Mouse (Mus musculus): ENCODE data around the gene Gm3411. TPM values are rescaled to one million over a fixed set of nuclear protein-coding genes. Genes with fewer than 3 reads are reported as not detected.

The Gm3411 gene
- total RNA-seq (2023): 0.83 TPM

GRCm38 (mm10) chr14:6286931-6287715 lies at the start of gene Gm3411:
TSS of gene Gm3411 (minus strand) at chr14:6287250.

DNA sequence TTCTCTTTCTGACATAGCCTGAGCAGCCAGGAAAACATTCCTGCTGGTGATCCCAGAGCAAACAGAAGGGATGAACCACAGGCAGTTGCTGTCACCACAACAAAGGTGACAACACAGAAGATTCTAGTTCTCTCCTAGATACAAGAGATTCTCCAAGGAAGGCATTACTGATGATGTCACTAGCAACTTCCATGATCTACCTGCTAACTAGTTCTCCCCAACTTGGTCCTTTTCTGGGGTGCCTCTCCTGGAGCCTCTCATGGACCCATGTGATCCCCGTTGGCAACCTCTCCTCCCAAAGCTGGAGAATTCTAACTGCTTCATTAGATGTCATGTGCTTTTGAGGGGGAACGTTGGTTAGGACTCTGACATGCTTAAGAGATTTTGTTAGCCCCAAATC lies 17.7 kb upstream of the Gm3411 start, which contains the start of gene Gm21103:
TSS of gene Gm21103 (minus strand) at position 101 of the 400 bp plus-strand sequence.

GRCm38 (mm10) chr14:6219192-6219591 lies 67.9 kb downstream of the Gm3411 start, which contains the start of gene Gm21560:
TSS of gene Gm21560 (minus strand) at chr14:6219292.

Other genes with a start within 250 kb of the Gm3411 start
- not detected for gene Gm6337, start 229.0 kb downstream of the Gm3411 start, total RNA-seq (2023)
- gene Gm8206, start 193.3 kb downstream of the Gm3411 start, total RNA-seq (2023): not detected
- gene Gm3468, start 178.6 kb downstream of the Gm3411 start, total RNA-seq (2023): not detected
- gene Gm3476, start 161.4 kb downstream of the Gm3411 start, total RNA-seq (2023): not detected
- not detected for gene Gm21560, start 68.0 kb downstream of the Gm3411 start, total RNA-seq (2023)
- not detected for gene Gm21103, start 17.6 kb upstream of the Gm3411 start, total RNA-seq (2023)
- not detected for gene Gm3618, start 56.4 kb upstream of the Gm3411 start, total RNA-seq (2023)
- gene Gm16440, start 103.1 kb upstream of the Gm3411 start, total RNA-seq (2023): not detected
- gene Gm3591, start 125.2 kb upstream of the Gm3411 start, total RNA-seq (2023): not detected
- not detected for gene Gm3594, start 157.4 kb upstream of the Gm3411 start, total RNA-seq (2023)